Mouse (Mus musculus): ENCODE data around the gene Capn5. TPM values are rescaled to one million over a fixed set of nuclear protein-coding genes. Genes with fewer than 3 reads are reported as not detected.

Capn5 gene
- total RNA-seq, 2 experiments from 2014 or later: 35.9 to 37.6 TPM

DNA sequence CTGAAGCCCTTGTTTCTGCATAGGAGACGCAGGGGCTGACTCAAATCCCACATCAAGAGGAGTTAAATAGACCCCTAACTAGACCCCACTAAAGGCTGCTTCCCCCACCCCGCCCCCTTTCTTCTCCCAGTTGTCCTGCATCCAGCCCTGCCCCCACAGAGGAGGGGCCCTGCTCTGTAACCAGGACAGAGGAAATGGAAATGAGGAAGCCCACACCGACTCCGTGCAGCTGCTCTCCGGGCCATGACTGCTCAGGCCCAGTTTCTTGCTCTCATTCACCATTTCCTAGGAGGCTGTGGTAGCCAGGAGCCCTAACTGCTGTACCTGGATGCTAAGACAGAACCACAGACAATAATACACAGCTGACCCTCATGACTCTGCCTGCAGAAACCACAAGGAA is 95.7 kb downstream of the Capn5 start:
- no peak for DNase-seq (ENCODE audit: low spot score in 2 of 2)
- intact Hi-C loops (cut with DNase I): no loop called here

DNA sequence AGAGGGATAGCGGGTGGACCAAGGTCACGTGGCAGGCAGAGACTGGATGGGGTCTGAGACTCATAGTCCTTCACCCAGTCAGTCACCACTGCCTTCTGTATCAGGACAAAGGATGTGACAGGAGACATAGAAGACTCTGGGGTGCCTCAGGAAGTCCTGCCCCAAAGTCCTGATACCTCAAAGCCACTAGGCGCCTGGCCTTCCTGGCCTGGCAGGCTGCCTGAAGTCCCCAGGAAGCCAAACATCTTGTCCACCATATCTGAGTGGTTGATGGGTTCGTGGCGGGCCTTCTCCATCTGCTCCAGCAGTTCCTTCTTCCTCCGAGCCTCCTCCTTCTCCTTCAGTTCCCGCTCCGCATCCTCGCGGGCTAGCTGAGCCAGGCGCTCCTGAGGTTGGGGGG is 100.6 kb downstream of the Capn5 start:
- intact Hi-C loops (cut with DNase I): no loop called here
- no peak for DNase-seq (ENCODE audit: low spot score in 2 of 2)

DNA sequence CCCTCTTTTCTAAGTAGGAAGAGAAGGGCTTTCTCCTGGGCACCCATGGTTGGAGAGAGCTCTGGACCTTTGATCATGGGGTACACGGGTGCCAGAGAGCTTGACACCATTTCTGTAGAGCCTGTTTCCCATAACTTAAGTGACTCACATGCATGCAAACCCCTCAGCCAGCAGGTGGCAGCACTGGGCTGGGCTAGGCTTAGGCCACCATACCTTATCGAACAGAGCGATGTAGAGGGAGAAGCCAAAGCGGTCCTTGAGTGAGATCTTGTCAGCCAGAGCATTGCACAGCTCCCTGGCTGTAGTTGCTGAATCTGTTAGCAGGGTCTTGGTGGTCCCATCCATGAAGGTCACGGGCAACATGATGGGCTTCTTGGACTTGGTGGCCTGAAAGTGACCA is 106.5 kb downstream of the Capn5 start:
- intact Hi-C loops (cut with DNase I): loop anchor here (1.0 kb wide), 1 partner anchor 49 kb away; no protein-coding TSS in a partner anchor

More for the DNA sequence above, 106.5 kb downstream of the Capn5 start:
- peak; percentile 54 to 57 for DNase-seq (ENCODE audit: low spot score in 2 of 2)

Other genes starting within 250 kb of the Capn5 start
- gene Myo7a, start 58.8 kb downstream of the Capn5 start, total RNA-seq (2021): 10 to 100 TPM; 11.4 to 11.5 TPM
- gene Omp, start 32.8 kb downstream of the Capn5 start, total RNA-seq (2021): under 1 TPM; 0.57 to 0.79 TPM
- under 1 TPM; 0.35 to 0.50 TPM for gene B3gnt6, start 21.2 kb upstream of the Capn5 start, total RNA-seq (2021)
- 10 to 100 TPM; 21.3 to 21.8 TPM for gene Acer3, start 142.9 kb upstream of the Capn5 start, total RNA-seq (2021)
- gene Tsku, start 183.1 kb upstream of the Capn5 start, total RNA-seq (2021): 1 to 10 TPM; 3.1 to 3.4 TPM

Data from left cerebral cortex, postnatal 36 days (tissue).